Mouse (Mus musculus) effector memory CD4-positive, alpha-beta T cell, adult 7 months (primary cell): ENCODE data around the gene Zfp697. TPM values are rescaled to one million over a fixed set of nuclear protein-coding genes. Genes with fewer than 3 reads are reported as not detected.

Experiments used
- polyA plus RNA-seq: library from polyadenylated mRNA; unstranded; fragments of 100-300 nt; shearing (Covaris generic); gene quantifications from one replicate; pipeline ENCODE4 v1.2.1, GENCODE M21; 2017

Zfp697 gene
- polyA plus RNA-seq, result not detected

DNA sequence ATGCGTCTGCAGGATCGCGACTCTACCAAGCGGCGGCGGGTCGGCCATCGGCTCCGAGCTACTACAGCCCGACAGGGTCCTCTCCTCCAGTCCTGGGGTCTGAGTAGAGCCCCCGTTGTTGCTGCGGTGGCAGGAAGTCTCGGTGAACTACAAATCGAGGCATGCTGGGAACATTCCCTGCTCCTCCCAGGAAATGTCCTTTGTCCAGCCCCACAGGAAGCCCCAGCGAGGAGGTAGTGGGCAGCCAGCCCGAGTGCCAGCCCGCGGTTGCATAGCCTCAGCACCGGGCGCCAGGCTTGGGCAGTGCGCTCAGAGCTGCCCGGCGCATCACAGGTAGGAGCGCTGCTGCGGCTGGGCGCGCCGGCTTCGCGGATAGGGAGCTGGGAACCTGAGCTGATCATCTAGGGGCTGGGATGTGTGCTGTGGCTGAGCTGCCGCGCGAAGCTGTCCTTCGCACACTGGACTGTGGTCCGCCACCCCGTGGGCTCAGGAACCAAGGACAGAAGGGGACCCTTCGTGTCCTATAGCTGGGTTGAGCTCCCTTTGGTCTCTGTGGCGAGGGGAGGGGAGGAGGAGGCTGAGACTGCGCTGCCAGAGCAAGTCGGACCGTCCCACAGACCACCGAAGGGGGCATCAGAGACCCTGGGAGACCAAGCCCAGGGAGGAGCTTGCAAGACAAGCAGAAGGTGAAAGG is at the start of gene Zfp697:
Gene Zfp697 (plus strand): TSS at position 216 of the 694 bp plus-strand sequence.

DNA sequence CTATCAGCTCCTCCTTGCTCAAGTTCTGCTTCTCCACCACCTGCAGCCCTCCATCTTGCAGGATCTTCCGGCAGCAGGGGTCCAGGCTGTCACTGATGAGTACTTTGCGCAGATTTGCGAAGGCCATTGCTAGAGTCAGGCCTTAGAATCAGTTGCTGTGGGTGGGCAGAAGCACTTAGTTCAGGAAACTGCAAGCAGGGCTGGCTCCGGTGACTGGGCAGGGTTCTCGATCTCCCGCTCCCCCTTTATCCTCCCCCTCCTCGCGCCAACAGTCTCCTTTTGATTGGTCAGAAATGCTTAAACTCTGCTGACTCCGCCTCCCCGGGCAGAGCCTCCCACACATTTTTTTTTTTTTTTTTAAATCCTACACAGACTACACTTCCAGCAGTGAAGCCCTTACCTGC is 42.6 kb upstream of the Zfp697 start, which contains the start of gene Phgdh:
Gene Phgdh (minus strand): TSS at position 285 of the 404 bp plus-strand sequence.

DNA sequence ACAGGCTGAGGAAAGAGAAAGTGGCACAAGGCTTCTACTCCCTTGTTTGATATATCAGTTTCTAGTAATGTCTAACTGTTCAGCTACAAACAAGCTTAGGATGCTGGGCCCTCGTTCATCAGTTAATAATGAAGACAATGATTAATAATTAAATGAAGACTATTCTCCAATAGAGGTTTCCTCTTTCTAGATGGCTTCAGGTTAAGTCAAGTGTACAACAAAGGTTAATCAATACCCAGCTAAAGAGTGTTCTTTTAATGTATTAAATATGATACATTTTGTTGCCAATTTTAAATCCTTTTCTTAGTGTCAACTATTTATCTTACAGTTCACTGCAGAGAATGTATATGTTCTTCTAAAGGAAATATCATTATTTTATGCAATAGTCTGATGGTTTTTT is 74.8 kb downstream of the Zfp697 start, which contains the start of gene Gm4450:
Gene Gm4450 (minus strand): TSS at position 101 of the 400 bp plus-strand sequence.

DNA sequence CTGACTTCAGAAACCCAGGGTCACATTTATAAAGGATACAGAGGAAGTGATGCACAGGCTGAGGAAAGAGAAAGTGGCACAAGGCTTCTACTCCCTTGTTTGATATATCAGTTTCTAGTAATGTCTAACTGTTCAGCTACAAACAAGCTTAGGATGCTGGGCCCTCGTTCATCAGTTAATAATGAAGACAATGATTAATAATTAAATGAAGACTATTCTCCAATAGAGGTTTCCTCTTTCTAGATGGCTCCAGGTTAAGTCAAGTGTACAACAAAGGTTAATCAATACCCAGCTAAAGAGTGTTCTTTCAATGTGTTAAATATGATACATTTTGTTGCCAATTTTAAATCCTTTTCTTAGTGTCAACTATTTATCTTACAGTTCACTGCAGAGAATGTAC is 128.2 kb downstream of the Zfp697 start, which contains the start of gene Hsd3b4:
Gene Hsd3b4 (minus strand): TSS at position 101 of the 400 bp plus-strand sequence.

DNA sequence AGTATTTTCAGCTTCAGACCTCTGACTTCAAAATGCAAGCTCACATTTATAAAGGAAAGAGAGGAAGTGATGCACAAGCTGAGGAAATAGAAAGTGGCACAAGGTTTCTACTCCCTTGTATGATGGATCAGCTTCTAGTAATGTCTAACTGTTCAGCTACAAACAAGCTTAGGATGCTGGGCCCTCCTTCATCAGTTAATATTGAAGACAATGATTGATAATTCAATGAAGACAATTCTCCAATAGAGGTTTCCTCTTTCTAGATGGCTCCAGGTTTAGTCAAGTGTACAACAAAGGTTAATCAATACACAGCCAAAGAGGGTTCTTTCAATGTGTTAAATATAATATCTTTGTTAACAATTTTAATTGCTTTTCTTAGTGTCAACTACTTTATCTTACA is 206.4 kb downstream of the Zfp697 start, which contains the start of gene Gm10681:
Gene Gm10681 (minus strand): TSS at position 101 of the 400 bp plus-strand sequence.

DNA sequence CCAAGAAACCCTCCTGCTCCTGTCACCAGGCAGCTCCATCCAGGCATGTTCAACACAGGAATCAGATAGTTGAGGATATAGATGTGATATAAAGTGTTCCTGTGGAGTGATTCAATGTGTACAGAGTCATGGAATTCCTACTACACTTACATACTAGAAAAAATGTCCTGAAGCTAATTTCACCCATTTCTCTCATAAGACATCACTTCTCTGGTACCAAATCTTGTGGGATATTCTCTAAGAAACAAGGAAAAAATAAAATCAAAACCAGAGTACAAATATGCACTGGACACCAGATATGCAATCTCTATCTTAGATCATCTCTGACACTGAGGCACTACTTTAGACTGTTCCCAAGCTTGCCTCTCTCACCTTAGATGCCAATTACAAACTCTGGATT is 247.9 kb downstream of the Zfp697 start, which contains the start of gene Hsd3b5:
Gene Hsd3b5 (minus strand): TSS at position 101 of the 400 bp plus-strand sequence.

DNA sequence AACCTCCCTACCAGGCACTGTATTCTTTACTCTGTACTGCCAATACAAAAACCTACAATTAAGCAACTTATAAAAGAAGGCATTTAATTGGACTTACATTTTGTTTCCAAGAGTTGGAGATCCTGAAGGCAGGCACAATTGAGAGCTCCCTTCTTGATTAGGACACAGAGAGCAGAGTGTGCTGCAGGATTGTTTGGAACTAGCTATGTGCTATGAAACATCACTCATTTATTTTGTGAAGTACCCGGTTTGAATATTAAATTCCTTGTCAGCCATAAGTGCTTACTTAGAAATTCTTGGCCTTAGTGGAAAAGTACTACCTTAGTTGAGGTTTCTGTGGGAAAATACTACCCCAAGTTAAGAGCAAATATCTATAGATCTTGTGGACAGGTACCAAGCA is 342.1 kb downstream of the Zfp697 start, which contains the start of gene Hsd3b2:
Gene Hsd3b2 (minus strand): TSS at position 168 of the 400 bp plus-strand sequence.

Other genes starting within 250 kb of the Zfp697 start
- not detected for gene Adam30, start 221.8 kb upstream of the Zfp697 start, polyA plus RNA-seq
- gene Reg4, start 160.3 kb upstream of the Zfp697 start, polyA plus RNA-seq, result not detected
- not detected for gene Hmgcs2, start 102.0 kb upstream of the Zfp697 start, polyA plus RNA-seq
- gene Phgdh, start 42.5 kb upstream of the Zfp697 start, polyA plus RNA-seq, result 66.0 TPM
- gene Gm4450, start 74.7 kb downstream of the Zfp697 start, polyA plus RNA-seq, result 0.50 TPM
- gene Hsd3b4, start 128.1 kb downstream of the Zfp697 start, polyA plus RNA-seq, result not detected
- not detected for gene Gm10681, start 206.3 kb downstream of the Zfp697 start, polyA plus RNA-seq
- not detected for gene Hsd3b5, start 247.8 kb downstream of the Zfp697 start, polyA plus RNA-seq